Mouse (Mus musculus) spleen, adult 2 months (tissue): ENCODE results near the gene Ccdc110.

Experiments
- CTCF ChIP-seq: fragments of 200-500 bp; IDR thresholded peaks from 2 replicates; pipeline ENCODE4 v1.5.1; 2011; ENCODE audit warnings: mild to moderate bottlenecking, inconsistent platforms; ENCODE audit not compliant: insufficient read depth, insufficient read length, insufficient replicate concordance; ENCODE audit errors: extremely low read depth
- POLR2A ChIP-seq: fragments of 200-500 bp; IDR thresholded peaks from 2 replicates; pipeline ENCODE4 v1.6.1; 2011; ENCODE audit warnings: low read depth, low read length, inconsistent platforms

DNA sequence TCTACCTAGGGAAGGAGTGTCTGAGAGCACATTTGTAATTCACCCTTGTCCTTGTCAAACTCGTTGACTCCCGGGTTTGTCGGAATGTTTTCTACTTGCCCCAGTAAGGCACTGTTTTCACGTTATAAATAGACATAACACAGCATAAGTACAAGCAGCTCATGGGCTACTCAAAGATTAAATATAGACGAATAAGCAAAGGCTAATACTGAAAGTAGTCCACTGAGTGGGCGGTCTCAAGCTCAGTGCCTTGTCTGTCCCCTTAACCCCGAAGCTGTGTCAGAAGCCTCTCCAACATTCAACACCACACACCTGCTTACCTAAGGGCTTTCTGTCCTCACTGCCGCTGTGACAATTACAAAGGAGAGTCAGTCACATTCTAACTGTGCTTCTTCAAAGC lies 32.8 kb upstream of the Ccdc110 start:
- TF ChIP-seq POLR2A: no peak
- TF ChIP-seq CTCF: no peak
